Mouse (Mus musculus): ENCODE results near the gene Ugt1a7c. TPM values are rescaled to one million over a fixed set of nuclear protein-coding genes. Genes with fewer than 3 reads are reported as not detected.

Gene Ugt1a7c
- polyA plus RNA-seq, 1 experiment from 2014 or later = 10.7 TPM

GRCm38 (mm10) chr1:88212341-88213045, 117.6 kb downstream of the Ugt1a7c start:
- Histone ChIP-seq H3K36me3 (ENCODE audit: insufficient read depth, low read length) (no peaks in the 10 kb centered on the region), H3K4me2 (ENCODE audit: low read length) (no peak overlapping the region), H3K27me3 (ENCODE audit: insufficient read depth, low read length) (no peaks in the 10 kb centered on the region), H3K27ac (no peak overlapping the region), H3K4me3 (replicated peaks; ENCODE audit: low read depth, low read length) (no peak overlapping the region), H3K9me3 (replicated peaks; ENCODE audit: low read length) (peaks cover 54% of the 10 kb centered on the region), H3K4me1 (replicated peaks; ENCODE audit: insufficient read depth, low read length) (no peaks in the 10 kb centered on the region), H3K9ac (ENCODE audit: low read depth, low read length) (no peak overlapping the region)
- TF ChIP-seq CTCF (IDR thresholded peaks at IDR 0.05; ENCODE audit: low read depth) = no peak
- DNase-seq (ENCODE audit: low spot score) (peak; percentile 11), ATAC-seq (replicated peaks; ENCODE audit: low FRiP score, low read depth) (0 out of 2 replicates have a peak, but pooled peaks have one; percentile 9)
- WGBS = 60% methylated on average over 8 of the region's 8 CpGs

- H3K9ac ChIP-seq (ENCODE audit: low read depth, low read length) = no peak overlapping the region
- H3K36me3 ChIP-seq (ENCODE audit: insufficient read depth, low read length) = no peaks in the 10 kb centered on the region
- H3K4me2 ChIP-seq (ENCODE audit: low read length) = no peak overlapping the region
- H3K9me3 ChIP-seq (replicated peaks; ENCODE audit: low read length) = peaks cover 57% of the 10 kb centered on the region
- TF ChIP-seq CTCF (IDR thresholded peaks at IDR 0.05; ENCODE audit: low read depth) = no peak
- no peak overlapping the region for H3K27ac ChIP-seq
- no peaks in the 10 kb centered on the region for H3K27me3 ChIP-seq (ENCODE audit: insufficient read depth, low read length)
- WGBS = 77% methylated on average over 1 of the region's 1 CpGs
- H3K4me1 ChIP-seq (replicated peaks; ENCODE audit: insufficient read depth, low read length) = no peaks in the 10 kb centered on the region
- ATAC-seq (replicated peaks; ENCODE audit: low FRiP score, low read depth) = no peak
- no peak overlapping the region for H3K4me3 ChIP-seq (replicated peaks; ENCODE audit: low read depth, low read length)
- DNase-seq (ENCODE audit: low spot score) = peak; percentile 19
Measured at GRCm38 (mm10) chr1:88213061-88213460, 118.2 kb downstream of the Ugt1a7c start.

DNA sequence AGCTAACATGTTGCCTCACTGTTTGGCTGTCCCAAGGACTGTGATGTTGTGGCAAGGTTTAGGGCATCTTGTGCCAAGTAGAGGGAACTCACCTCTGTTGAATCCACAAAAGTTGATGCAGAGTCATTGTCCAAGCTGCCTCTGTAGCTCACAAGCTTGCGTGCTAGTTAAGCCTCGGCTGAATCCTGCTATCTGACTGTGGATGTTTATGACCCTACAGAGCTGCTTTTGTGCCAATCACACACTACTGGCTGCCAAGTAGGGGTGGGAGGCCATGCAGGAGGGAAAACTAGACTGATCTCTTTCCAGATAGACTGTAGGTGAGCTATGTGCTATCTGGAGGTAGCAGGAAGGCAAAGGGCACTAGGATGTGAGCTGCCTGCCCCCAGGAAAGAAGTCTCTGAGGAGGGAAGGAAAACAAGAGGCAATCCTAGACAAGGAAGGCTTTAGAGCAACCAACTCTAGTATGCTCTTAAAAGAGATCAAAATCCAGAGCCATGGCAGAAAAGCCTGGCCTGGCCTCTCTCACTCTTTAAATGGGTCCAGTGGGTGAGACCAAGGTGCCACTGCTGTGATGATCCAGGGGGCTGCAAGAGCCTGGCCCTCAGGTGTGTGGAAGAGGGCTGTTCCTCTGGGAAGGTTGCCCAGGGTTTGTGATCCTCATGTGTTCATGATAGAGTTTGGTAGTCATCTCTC, 119.1 kb downstream of the Ugt1a7c start:
- H3K9me3 ChIP-seq (replicated peaks; ENCODE audit: low read length) = peaks cover 57% of the 10 kb centered on the region
- H3K27me3 ChIP-seq (ENCODE audit: insufficient read depth, low read length) = no peaks in the 10 kb centered on the region
- H3K4me3 ChIP-seq (replicated peaks; ENCODE audit: low read depth, low read length) = no peak overlapping the region
- no peak overlapping the region for H3K4me2 ChIP-seq (ENCODE audit: low read length)
- WGBS = 68% methylated on average over 2 of the region's 2 CpGs
- no peak overlapping the region for H3K27ac ChIP-seq
- peak; percentile 10; the same call in 1 of the 2 replicates for ATAC-seq (replicated peaks; ENCODE audit: low FRiP score, low read depth)
- peak; percentile 3 for DNase-seq (ENCODE audit: low spot score)
- H3K4me1 ChIP-seq (replicated peaks; ENCODE audit: insufficient read depth, low read length) = no peaks in the 10 kb centered on the region
- no peaks in the 10 kb centered on the region for H3K36me3 ChIP-seq (ENCODE audit: insufficient read depth, low read length)
- no peak for TF ChIP-seq CTCF (IDR thresholded peaks at IDR 0.05; ENCODE audit: low read depth)
- no peak overlapping the region for H3K9ac ChIP-seq (ENCODE audit: low read depth, low read length)

DNA sequence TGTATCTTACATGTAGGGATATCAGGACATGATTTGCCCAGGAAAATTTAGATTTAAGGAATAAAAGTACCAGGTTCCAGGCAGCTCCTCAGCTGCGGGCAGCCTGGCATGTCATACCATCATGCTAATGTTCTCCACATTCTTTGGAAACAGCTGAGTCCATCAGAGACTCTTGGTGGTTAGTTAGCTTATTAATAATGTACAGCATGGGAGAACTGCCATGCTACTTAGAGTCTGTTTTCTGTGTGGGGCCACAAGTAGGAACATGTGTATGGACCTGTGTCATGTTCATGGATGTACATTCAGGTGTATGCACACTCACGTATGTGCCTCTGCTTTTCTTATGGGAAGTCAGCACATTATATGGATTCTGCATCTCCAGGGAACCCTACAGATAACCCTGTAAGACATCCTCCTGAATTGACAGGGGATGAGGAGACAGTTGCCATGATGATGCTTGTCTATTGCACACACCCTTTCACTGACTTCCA, 119.6 kb downstream of the Ugt1a7c start:
- no peaks in the 10 kb centered on the region for H3K27me3 ChIP-seq (ENCODE audit: insufficient read depth, low read length)
- no peak overlapping the region for H3K27ac ChIP-seq
- H3K36me3 ChIP-seq (ENCODE audit: insufficient read depth, low read length) = no peaks in the 10 kb centered on the region
- ATAC-seq (replicated peaks; ENCODE audit: low FRiP score, low read depth) (no peak), DNase-seq (ENCODE audit: low spot score) (peak; percentile 1)
- WGBS = 77% methylated on average over 2 of the region's 2 CpGs
- H3K4me1 ChIP-seq (replicated peaks; ENCODE audit: insufficient read depth, low read length) = no peaks in the 10 kb centered on the region
- no peak overlapping the region for H3K9ac ChIP-seq (ENCODE audit: low read depth, low read length)
- H3K4me2 ChIP-seq (ENCODE audit: low read length) = no peak overlapping the region
- H3K4me3 ChIP-seq (replicated peaks; ENCODE audit: low read depth, low read length) = no peak overlapping the region
- TF ChIP-seq CTCF (IDR thresholded peaks at IDR 0.05; ENCODE audit: low read depth) = no peak
- peaks cover 57% of the 10 kb centered on the region for H3K9me3 ChIP-seq (replicated peaks; ENCODE audit: low read length)

DNA sequence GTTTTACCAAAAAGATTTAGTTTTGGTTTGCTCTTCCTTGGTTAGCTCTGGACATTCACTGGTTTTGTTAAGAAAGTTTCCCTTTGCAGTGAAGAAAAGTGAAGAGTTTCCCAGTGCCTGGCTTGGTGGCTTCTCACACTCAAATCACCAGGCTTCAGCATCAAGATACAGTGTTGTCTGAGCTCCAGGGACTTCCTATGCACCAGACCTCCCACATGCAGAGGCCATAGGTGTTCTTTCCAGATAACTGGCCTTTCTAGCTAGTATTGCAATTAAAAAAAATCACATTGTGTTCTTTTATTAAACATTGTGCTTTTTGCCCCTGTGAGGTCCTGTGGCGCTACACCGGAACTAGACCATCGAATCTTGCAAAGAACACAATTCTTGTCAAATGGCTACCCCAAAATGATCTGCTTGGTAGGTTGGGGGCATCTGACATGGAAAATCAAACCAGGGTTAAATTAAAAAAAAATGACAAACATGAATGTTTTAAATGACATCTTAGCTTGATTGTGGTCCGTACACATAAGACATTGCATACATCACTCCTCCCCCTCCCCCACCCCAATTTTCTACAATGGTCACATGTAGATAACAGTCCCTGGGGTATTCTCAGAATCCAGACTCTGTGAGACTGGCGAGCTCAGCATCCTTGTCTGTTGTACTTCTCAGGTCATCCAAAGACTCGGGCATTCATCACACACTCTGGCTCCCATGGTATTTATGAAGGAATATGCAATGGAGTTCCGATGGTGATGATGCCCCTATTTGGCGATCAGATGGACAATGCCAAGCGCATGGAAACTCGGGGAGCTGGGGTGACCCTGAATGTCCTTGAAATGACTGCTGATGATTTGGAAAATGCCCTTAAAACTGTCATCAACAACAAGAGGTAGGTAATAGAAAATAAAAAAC, 120.9 kb downstream of the Ugt1a7c start:
- 70% methylated on average over 10 of the region's 10 CpGs for WGBS
- peaks cover 57% of the 10 kb centered on the region for H3K9me3 ChIP-seq (replicated peaks; ENCODE audit: low read length)

DNA sequence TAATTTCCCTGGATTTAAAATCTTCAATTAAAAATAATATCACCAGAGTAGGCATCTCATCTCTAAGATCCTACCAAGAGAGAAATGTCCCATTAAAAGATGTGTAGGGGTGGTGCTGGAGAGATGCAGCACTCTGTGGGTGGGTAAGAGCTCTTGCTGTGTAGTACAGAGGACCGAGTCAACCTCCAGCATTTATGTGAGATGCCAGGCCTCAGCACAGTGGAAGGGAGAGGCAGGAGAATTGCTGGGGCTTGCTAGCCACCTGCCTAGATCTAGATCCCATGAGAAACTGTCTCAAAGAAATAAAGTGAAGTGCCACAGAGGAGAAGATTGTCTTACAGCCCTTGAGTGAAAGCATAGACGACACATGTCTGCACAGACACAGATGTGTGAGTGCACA, 121.7 kb downstream of the Ugt1a7c start:
- WGBS = 59% methylated on average over 2 of the region's 2 CpGs
- H3K9ac ChIP-seq (ENCODE audit: low read depth, low read length) = no peak overlapping the region
- DNase-seq (ENCODE audit: low spot score) (peak; percentile 3), ATAC-seq (replicated peaks; ENCODE audit: low FRiP score, low read depth) (no peak)
- H3K27ac ChIP-seq = no peak overlapping the region
- H3K4me1 ChIP-seq (replicated peaks; ENCODE audit: insufficient read depth, low read length) = no peaks in the 10 kb centered on the region
- no peaks in the 10 kb centered on the region for H3K36me3 ChIP-seq (ENCODE audit: insufficient read depth, low read length)
- H3K4me3 ChIP-seq (replicated peaks; ENCODE audit: low read depth, low read length) = no peak overlapping the region
- no peak overlapping the region for H3K4me2 ChIP-seq (ENCODE audit: low read length)
- peaks cover 54% of the 10 kb centered on the region for H3K9me3 ChIP-seq (replicated peaks; ENCODE audit: low read length)
- TF ChIP-seq CTCF (IDR thresholded peaks at IDR 0.05; ENCODE audit: low read depth) = no peak
- H3K27me3 ChIP-seq (ENCODE audit: insufficient read depth, low read length) = no peaks in the 10 kb centered on the region

More for the DNA sequence above, 120.9 kb downstream of the Ugt1a7c start:
- no peak for ATAC-seq (replicated peaks; ENCODE audit: low FRiP score, low read depth)
- TF ChIP-seq CTCF (IDR thresholded peaks at IDR 0.05; ENCODE audit: low read depth) = no peak
- no peaks in the 10 kb centered on the region for H3K27me3 ChIP-seq (ENCODE audit: insufficient read depth, low read length)
- peak; percentile 15 for DNase-seq (ENCODE audit: low spot score)
- no peak overlapping the region for H3K9ac ChIP-seq (ENCODE audit: low read depth, low read length)
- H3K4me2 ChIP-seq (ENCODE audit: low read length) = no peak overlapping the region
- no peaks in the 10 kb centered on the region for H3K4me1 ChIP-seq (replicated peaks; ENCODE audit: insufficient read depth, low read length)
- H3K27ac ChIP-seq = no peak overlapping the region
- no peaks in the 10 kb centered on the region for H3K36me3 ChIP-seq (ENCODE audit: insufficient read depth, low read length)
- H3K4me3 ChIP-seq (replicated peaks; ENCODE audit: low read depth, low read length) = no peak overlapping the region

Data from kidney, postnatal 0 days (tissue).